Mouse (Mus musculus): Measurements from ENCODE around the gene Rfx2. TPM values are rescaled to one million over a fixed set of nuclear protein-coding genes. Genes with fewer than 3 reads are reported as not detected.

Gene Rfx2
- total RNA-seq (2014; rRNA removed) (4.9 and 9.8 TPM in 2 replicates), polyA plus RNA-seq (2015; fragmentation: Nextera tagmentation; extraction: Ambion mirVana) (3.7 and 4.4 TPM in 2 replicates)

DNA sequence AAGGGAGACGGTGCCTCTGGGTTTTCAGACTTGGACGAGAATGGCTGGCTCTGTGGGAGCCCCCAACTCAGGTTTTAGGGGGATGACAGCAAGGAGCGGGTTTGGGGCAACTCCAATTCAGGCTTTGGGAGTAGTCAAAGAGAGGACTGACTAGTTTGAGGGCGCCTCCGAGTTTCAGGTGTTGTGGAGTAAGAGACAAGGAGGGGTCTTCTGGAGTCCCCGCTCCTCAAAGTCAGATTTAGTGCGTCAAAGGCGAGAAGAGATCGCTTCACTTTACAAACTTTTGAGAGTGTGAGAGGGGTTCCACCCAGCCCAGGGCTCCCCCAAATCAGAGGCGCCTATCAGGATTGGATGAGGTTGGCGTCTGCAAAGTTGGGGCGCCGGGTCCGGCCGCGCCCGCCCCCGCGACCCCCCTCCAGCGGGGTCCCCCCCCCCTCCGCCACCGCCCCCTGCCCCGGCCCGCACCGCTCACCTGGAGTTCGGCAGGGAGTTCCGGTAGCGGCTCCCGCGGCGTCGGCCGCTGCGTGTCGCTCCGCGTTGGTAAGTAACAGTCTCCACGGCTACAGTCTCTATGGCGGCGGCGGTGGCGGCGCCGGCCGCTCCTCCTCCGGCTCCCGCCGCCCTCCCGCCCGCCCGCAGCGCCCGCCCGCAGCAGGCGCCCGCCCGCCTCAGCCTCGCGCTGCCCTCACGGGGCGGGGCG, at the start of gene Rfx2:
Rfx2 (minus strand) TSS at position 603 of the 700 bp plus-strand sequence.
- Histone ChIP-seq H3K27me3 (ENCODE audit: insufficient read depth, low read length) (no peaks in the 10 kb centered on the region), H3K4me1 (ENCODE audit: insufficient read depth, low read length) (no peaks in the 10 kb centered on the region), H3K9me3 (ENCODE audit: low read length) (no peaks in the 10 kb centered on the region), H3K4me3 (ENCODE audit: low read length) (peak within 1 kb of the TSS; percentile 66), H3K36me3 (ENCODE audit: insufficient read depth, low read length) (no peaks in the 10 kb centered on the region), H3K9ac (replicated peaks; ENCODE audit: low read length) (peak within 1 kb of the TSS; percentile 31; the same call in 1 of the 2 replicates), H3K27ac (0 out of 2 replicates have a peak within 1 kb of the TSS, but pooled peaks have one; percentile 26), H3K4me2 (ENCODE audit: low read depth, low read length) (peak within 1 kb of the TSS; percentile 85)
- TF ChIP-seq CTCF (IDR thresholded peaks at IDR 0.05; ENCODE audit: low read depth) = no peak
- WGBS = under 1% methylated on average over 55 of the region's 62 CpGs
- DNase-seq (ENCODE audit: low spot score) (peak; percentile 13), ATAC-seq (no peak)

DNA sequence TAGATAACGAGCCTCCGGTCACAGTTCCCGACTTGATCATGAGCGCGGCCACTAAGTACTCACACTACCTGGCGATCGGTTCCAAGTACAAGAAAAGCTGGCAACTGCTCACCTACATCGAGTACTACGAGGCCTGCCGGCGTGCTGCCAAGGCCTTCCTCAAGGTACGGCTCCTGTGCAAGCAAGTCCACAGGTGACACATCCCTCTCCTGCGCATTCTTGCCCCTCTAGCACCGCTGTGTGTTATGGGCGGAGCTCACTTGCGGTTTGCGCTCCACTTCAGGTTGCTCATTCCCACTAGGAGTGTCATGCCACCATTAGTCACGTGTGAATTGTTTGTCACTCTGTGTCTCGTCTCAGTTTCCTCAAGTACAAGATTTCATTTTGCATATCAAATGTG, 46.6 kb upstream of the Rfx2 start:
- H3K27me3 ChIP-seq (ENCODE audit: insufficient read depth, low read length) = no peaks in the 10 kb centered on the region
- no peak overlapping the region for H3K4me2 ChIP-seq (ENCODE audit: low read depth, low read length)
- ATAC-seq (no peak), DNase-seq (ENCODE audit: low spot score) (no peak)
- WGBS = 89% methylated on average over 19 of the region's 19 CpGs
- H3K9me3 ChIP-seq (ENCODE audit: low read length) = no peaks in the 10 kb centered on the region
- no peaks in the 10 kb centered on the region for H3K36me3 ChIP-seq (ENCODE audit: insufficient read depth, low read length)
- no peak overlapping the region for H3K9ac ChIP-seq (replicated peaks; ENCODE audit: low read length)
- no peak overlapping the region for H3K4me3 ChIP-seq (ENCODE audit: low read length)
- no peaks in the 10 kb centered on the region for H3K4me1 ChIP-seq (ENCODE audit: insufficient read depth, low read length)
- no peak for TF ChIP-seq CTCF (IDR thresholded peaks at IDR 0.05; ENCODE audit: low read depth)
- H3K27ac ChIP-seq = no peak overlapping the region

DNA sequence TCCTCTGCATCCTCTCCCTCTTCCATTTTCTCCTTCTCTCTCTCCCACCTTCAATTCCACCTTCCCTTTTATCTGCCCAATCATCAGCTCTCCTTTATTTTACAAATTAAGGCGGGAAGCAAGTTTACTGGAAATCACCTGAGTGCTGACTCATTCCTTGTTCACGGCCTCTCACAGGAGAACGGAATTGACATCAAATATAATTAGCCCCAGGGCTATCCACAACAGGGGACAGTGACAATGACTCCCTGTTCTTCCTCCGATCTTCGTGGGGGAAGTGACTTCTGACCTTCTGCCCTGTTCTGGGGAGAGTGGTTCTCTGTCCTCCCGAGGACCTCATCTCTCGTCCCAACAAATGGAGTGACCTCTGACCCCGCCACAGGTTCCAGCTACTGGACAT, 46.2 kb upstream of the Rfx2 start:
- DNase-seq (ENCODE audit: low spot score) (no peak), ATAC-seq (no peak)
- Histone ChIP-seq H3K4me3 (ENCODE audit: low read length) (no peak overlapping the region), H3K4me2 (ENCODE audit: low read depth, low read length) (no peak overlapping the region), H3K9ac (replicated peaks; ENCODE audit: low read length) (no peak overlapping the region), H3K27me3 (ENCODE audit: insufficient read depth, low read length) (no peaks in the 10 kb centered on the region), H3K4me1 (ENCODE audit: insufficient read depth, low read length) (no peaks in the 10 kb centered on the region), H3K36me3 (ENCODE audit: insufficient read depth, low read length) (no peaks in the 10 kb centered on the region), H3K9me3 (ENCODE audit: low read length) (no peaks in the 10 kb centered on the region), H3K27ac (no peak overlapping the region)
- no peak for TF ChIP-seq CTCF (IDR thresholded peaks at IDR 0.05; ENCODE audit: low read depth)
- 75% methylated on average over 8 of the region's 8 CpGs for WGBS

DNA sequence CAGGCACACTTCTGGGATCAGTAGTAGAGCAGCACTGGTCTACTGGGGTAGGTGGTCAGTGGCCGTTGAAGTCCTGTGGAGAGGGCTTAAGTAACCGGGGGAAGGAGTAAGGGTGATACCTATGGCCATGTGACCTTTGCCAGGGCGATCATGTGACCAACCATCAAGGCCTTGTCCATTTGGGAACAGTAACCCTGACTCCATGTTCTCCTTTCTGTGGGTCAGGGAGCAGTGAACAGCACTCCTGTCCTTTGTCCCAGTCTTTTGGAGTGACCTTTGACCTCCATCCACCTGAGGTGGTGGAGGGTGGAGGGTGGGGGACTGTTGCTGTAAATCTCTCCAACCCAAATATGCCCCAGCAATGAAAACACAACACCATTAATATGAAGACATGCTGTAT, 45.7 kb upstream of the Rfx2 start:
- H3K9me3 ChIP-seq (ENCODE audit: low read length) = no peaks in the 10 kb centered on the region
- ATAC-seq (no peak), DNase-seq (ENCODE audit: low spot score) (no peak)
- no peak overlapping the region for H3K4me3 ChIP-seq (ENCODE audit: low read length)
- WGBS = 86% methylated on average over 3 of the region's 3 CpGs
- no peaks in the 10 kb centered on the region for H3K27me3 ChIP-seq (ENCODE audit: insufficient read depth, low read length)
- H3K4me2 ChIP-seq (ENCODE audit: low read depth, low read length) = no peak overlapping the region
- H3K36me3 ChIP-seq (ENCODE audit: insufficient read depth, low read length) = no peaks in the 10 kb centered on the region
- H3K27ac ChIP-seq = no peak overlapping the region
- H3K4me1 ChIP-seq (ENCODE audit: insufficient read depth, low read length) = no peaks in the 10 kb centered on the region
- no peak overlapping the region for H3K9ac ChIP-seq (replicated peaks; ENCODE audit: low read length)
- TF ChIP-seq CTCF (IDR thresholded peaks at IDR 0.05; ENCODE audit: low read depth) = no peak

DNA sequence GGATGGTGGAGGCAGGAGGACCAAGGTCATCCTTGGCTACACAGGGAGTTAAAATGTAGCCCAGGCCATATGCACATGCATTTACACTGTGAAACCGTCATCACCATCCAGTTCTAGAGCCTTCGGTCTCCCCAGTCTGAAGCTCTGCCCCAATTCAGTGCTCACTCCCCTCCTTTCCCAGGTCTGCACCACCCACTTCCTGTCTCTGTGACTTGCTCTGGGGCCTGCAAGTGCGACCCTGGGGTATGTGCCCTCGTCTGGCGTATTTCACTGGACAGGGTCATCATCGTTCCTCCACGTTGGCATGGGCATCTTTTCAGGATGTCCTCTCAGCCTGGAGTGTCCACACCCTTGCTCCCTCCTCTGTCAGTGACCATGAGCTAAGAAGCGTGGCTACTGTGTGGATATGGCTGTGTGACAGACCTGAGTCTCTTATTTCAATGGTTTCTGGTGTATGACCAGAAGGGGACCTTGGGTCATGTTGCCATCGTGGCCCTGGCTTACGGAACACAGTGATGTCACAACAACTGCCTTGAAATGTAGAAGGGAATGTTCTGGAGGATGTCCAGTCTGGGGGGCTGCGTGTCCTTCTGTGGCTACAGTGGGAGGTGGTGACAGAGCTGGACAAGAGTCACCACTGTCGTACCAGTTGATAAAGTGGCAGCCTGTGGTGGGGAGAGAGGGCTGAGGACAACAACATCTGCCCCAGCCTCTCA, 44.3 kb upstream of the Rfx2 start, which contains the start of gene 1700061G19Rik:
1700061G19Rik (plus strand) TSS at position 542 of the 716 bp plus-strand sequence.
- no peak for TF ChIP-seq CTCF (IDR thresholded peaks at IDR 0.05; ENCODE audit: low read depth)
- 85% methylated on average over 12 of the region's 12 CpGs for WGBS
- Histone ChIP-seq H3K27ac (no peak within 1 kb of the TSS), H3K4me1 (ENCODE audit: insufficient read depth, low read length) (no peaks in the 10 kb centered on the region), H3K36me3 (ENCODE audit: insufficient read depth, low read length) (no peaks in the 10 kb centered on the region), H3K4me3 (ENCODE audit: low read length) (no peak within 1 kb of the TSS), H3K9me3 (ENCODE audit: low read length) (no peaks in the 10 kb centered on the region), H3K9ac (replicated peaks; ENCODE audit: low read length) (no peak within 1 kb of the TSS), H3K4me2 (ENCODE audit: low read depth, low read length) (no peak within 1 kb of the TSS), H3K27me3 (ENCODE audit: insufficient read depth, low read length) (no peaks in the 10 kb centered on the region)
- DNase-seq (ENCODE audit: low spot score) = no peak
- ATAC-seq = no peak

DNA sequence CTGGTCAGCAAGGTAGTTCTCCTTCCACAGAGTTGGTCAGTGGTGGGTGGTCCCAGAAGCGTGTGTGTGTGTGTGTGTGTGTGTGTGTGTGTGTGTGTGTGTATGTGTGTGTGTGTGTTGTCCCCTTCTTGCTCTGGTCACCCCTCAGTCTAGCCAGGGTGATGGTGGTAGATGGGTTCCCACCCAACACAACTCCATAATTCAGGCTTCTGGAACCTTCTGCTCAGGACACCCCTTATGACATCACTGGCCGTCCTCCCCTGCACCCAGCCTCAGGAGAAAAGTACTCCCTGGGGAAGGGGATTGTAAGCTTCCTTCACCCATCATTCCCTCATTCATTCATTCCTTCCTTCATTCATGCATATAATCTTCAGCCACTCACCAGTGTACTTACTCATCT, 43.4 kb upstream of the Rfx2 start, which contains the start of gene Acsbg2:
Acsbg2 (minus strand) TSS at position 211 of the 400 bp plus-strand sequence.
- TF ChIP-seq CTCF (IDR thresholded peaks at IDR 0.05; ENCODE audit: low read depth) = no peak

More for the DNA sequence above, 43.4 kb upstream of the Rfx2 start, which contains the start of gene Acsbg2:
- H3K4me3 ChIP-seq (ENCODE audit: low read length) = no peak within 1 kb of the TSS
- H3K9me3 ChIP-seq (ENCODE audit: low read length) = no peaks in the 10 kb centered on the region
- DNase-seq (ENCODE audit: low spot score) = no peak
- no peak within 1 kb of the TSS for H3K27ac ChIP-seq
- ATAC-seq = no peak
- no peaks in the 10 kb centered on the region for H3K36me3 ChIP-seq (ENCODE audit: insufficient read depth, low read length)
- H3K9ac ChIP-seq (replicated peaks; ENCODE audit: low read length) = no peak within 1 kb of the TSS
- no peaks in the 10 kb centered on the region for H3K4me1 ChIP-seq (ENCODE audit: insufficient read depth, low read length)
- H3K27me3 ChIP-seq (ENCODE audit: insufficient read depth, low read length) = no peaks in the 10 kb centered on the region
- WGBS = 82% methylated on average over 2 of the region's 2 CpGs
- H3K4me2 ChIP-seq (ENCODE audit: low read depth, low read length) = no peak within 1 kb of the TSS

Data from hindbrain, postnatal 0 days (tissue).